Mouse (Mus musculus) brain, embryonic 14.5 days (tissue): Measurements from ENCODE around the gene Esr1.

ENCODE experiments used
- CTCF ChIP-seq: fragments of 200-500 bp; IDR thresholded peaks from 2 replicates; pipeline ENCODE4 v1.5.1; 2012; ENCODE audit warnings: inconsistent platforms, mild to moderate bottlenecking, moderate library complexity, borderline replicate concordance; ENCODE audit not compliant: insufficient read depth, insufficient read length; ENCODE audit errors: extremely low read depth
- POLR2A ChIP-seq: fragments of 200-500 bp; IDR thresholded peaks from 2 replicates; pipeline ENCODE4 v1.6.1; 2012; ENCODE audit warnings: mild to moderate bottlenecking, inconsistent platforms, borderline replicate concordance; ENCODE audit not compliant: poor library complexity, insufficient read depth, insufficient read length, severe bottlenecking; ENCODE audit errors: extremely low read depth

DNA sequence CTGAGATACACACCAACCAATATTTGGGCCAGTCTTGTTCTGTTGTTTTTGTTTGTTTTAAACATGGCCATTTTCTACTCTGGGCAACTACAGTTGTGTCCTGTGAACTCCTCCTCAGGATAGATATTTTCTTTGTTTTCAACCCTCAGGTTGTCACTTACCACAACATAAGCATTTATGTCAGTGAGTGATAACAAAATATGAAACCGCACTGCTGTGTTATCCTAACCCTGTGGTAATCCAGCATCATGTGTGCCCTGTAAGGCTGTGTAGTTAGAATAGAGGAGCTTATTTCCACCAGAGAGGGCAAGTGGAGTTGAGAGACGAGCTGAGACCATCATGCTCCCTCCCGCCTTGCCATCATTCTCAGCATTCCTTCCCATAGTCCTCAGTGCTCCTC is 385.2 kb downstream of the Esr1 start:
- TF ChIP-seq CTCF: no peak
- no peak for TF ChIP-seq POLR2A
